Mouse (Mus musculus): Measurements from ENCODE around the gene Nrxn3. TPM values are rescaled to one million over a fixed set of nuclear protein-coding genes. Genes with fewer than 3 reads are reported as not detected.

The Nrxn3 gene
- polyA plus RNA-seq, 1 experiment = 0.08 TPM

DNA sequence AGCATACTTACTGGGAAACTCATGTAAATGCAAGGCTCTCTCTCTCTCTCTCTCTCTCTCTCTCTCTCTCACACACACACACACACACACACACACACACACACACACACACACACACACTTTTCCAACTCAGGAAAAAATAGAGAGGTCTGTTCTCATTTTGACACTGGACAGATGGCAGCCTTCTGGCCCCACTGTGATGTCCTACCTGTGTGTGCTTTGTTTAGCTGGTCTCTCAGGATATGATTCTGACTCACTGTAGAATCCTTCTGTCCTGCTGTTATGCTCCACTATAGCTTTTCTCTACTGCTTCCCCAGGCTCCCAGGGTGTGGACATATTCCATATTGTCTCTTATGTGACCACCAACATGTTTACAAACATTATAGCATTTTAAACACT, 1363.2 kb downstream of the Nrxn3 start:
- no peak for DNase-seq (ENCODE audit: low read depth)

DNA sequence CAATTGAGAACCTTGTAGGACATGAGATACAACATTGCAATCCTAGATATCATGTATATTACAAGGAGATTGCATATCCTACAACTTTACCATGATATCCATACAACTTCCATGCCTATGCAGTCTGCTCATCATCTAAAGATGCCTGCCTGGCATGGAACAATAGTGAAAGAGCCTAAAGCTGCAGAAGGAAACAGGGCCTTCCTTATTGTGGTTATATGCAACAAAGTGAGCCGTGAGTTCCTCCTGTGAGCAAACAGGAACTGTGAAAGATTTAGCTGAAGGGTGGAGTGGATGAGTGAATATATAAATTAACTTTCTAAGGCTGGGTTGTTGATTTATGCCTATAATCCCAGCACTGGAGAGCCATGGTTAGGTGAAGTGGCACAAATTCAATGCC, 1373.1 kb downstream of the Nrxn3 start:
- DNase-seq (ENCODE audit: low read depth) = no peak

DNA sequence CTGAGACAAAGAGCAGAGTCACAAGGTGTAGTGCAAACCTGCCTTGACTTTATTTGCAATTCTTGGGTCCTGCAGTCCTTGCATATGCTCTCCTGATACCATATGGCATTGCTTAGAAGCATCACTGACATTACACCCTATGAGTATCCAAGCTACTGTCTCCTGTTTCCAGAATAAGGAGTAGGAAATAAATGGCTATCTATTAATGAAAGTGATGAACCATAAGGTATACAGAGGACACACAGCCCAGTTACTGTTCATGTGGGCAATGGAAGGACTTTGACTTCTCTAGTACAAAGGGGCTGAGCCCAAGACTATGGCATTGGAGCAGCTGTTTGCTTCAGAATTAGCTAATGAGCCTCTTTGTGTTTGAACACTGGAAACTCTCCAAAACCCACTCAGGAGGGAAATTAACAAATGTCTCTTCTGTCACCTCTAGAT, 1390.7 kb downstream of the Nrxn3 start:
- DNase-seq (ENCODE audit: low read depth) = no peak

DNA sequence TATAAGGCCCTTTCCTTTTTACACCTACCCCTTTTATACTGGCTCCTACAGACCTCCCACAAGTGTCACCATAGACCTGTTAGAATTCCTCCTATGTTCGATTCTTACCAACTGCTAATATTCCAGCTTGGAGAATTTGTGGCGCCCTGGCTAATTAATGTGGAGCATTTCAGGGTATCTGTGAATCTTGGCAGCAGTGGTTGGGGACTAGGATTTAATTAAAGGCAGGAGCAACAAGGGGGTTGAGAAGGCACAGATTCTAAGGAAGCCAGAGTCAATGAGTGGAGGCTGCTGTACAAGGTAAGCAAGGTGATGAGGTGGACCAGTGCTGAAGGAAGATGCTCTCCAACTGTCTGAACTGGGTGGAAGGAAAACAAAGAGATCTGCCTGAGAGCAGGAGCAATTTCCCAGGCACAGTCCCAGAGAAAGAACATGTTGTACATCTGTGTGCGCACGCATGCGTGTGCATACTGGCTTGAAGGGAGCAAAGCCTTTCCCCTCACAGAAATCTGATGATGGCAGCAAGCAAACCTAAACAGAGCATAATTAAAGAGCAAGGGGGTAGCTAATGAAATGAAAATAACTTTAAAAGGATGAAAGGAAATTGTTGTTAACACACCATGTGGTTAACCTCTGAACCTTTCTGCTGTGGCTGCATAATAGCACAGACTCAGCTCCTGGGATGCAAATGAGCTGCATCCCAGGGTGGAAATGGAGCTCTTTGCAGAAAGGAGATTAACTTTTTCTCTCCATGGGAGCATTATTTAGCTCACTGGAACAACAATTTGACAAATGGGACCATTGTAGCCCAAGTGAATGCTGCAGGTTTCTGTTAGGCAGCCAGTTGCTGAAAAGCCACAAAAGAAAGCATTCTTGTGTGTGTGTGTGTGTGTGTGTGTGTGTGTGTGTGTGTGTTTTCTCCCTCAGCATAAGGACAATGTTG, 1409.5 kb downstream of the Nrxn3 start:
- no peak for DNase-seq (ENCODE audit: low read depth)

DNA sequence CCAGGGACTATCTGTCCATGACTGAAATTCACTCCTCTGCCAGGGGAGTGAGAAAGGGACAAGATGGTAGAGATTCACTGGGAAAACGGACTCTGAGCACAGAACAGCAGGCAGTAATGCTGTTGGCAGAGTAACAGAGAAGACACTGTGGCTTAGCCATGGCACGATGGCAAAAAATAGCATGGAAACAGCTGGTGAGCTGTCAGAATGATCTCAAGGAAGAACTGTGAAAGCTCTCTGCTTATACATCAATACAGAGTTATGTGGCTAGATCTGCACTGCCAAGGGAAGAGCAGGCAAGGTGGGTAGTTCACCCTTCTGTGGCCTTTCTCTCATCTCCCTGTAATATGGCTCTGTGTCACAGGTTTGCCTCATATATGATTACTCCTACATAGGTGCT, 1419.3 kb downstream of the Nrxn3 start:
- no peak for DNase-seq (ENCODE audit: low read depth)

DNA sequence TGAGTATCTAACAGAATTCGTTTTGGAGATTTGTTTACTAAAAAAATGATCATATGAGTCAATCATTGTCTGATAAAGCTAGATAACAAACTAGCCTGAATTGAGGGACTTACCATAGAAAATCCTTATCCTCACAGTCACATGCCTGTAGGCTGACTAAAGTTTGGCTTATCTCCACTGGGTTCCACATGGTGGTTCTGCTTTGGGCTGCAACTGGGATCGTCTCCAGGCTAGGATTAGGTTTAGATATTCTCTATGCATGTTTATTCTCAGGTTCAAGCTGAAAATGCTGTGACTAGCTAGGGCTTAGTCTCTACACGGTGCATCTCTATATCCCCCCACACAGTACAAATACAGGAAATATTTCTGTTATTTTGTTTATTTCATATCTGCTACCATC, 1421.6 kb downstream of the Nrxn3 start:
- DNase-seq (ENCODE audit: low read depth) = no peak

DNA sequence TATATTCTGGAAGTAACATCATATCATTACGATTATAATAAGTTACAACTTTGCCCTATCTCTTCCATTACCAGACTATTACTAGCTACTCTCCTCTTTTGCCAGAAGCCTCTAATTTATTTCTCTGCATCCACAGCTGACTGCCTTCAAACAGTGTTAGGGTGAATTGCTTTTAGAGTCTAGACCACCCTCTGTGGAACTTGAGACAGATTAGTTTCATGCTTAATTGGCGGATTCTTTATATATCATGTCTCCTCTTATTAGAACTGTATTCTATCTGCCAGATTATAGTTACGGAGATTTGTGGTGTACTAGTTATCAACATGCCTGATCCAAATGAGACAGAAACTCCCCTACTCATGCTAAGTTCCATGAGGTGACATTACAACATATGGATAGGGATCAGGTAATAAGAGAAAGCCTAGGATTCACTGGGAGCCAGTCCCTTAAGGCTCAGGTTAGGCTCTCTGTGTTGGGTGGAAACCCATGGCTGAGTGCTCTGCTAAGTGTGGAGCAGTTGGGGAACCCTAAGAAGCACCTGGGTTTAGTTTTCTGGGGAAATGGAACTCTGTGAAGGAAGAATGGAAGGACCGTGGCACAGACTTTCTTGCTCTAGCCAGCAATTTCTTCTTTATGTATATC, 1435.6 kb downstream of the Nrxn3 start:
- DNase-seq (ENCODE audit: low read depth) = no peak

DNA sequence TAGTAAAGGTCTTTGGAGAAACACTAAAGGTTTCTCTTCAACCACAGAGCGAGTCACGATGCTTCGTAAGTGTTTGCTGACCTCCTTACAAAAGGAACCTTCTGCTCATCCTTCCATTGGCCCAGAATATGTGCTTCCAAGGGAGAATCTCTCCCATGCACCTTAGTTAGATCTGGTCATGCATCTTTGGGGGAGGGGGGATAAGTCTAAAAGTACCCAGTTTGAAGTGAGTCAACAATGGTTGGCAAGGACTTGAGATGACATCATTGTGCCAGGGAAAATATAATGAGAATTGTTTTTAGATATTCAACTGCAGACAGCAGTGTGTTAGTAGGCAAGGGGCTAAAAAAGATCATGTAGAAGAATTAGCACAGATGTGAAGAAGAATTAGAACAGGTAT, 1437.2 kb downstream of the Nrxn3 start:
- no peak for DNase-seq (ENCODE audit: low read depth)

DNA sequence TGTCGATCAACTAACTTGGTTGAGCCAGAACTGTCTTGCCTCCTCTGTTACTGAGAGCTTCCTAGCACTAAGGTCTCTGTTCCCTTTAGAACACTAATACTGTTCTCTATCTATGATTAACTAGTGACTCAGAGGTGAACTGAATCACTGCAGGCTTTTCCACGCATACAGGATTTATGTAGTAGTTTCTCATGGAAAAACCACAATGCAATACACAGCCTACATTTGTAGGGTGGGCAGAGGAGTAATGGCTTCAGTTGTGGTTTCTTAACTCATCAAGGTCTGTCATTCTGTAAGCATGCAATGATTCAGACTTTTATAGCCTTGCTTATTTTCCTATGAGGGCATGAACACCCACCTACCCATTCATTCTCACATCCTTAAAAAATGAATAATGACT, 1443.4 kb downstream of the Nrxn3 start:
- DNase-seq (ENCODE audit: low read depth) = no peak

DNA sequence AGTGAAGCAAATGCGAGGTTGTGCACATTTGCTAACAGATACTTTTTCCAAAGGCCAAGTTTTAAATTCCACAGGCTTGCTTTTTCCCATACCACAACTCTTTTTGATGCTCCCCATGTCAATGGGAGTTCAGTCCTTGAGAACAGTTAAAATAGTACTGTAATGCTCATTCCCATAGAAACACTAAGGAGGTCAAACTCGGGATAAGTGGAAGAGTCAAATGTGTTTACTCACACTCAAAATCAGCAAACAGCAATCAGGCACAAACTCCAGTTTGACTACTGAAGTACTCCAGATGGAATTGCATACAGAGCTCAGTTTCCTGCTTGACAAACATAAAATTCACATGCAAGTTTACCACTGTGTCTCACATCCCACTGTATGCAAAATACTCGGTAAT, 1458.9 kb downstream of the Nrxn3 start:
- no peak for DNase-seq (ENCODE audit: low read depth)

DNA sequence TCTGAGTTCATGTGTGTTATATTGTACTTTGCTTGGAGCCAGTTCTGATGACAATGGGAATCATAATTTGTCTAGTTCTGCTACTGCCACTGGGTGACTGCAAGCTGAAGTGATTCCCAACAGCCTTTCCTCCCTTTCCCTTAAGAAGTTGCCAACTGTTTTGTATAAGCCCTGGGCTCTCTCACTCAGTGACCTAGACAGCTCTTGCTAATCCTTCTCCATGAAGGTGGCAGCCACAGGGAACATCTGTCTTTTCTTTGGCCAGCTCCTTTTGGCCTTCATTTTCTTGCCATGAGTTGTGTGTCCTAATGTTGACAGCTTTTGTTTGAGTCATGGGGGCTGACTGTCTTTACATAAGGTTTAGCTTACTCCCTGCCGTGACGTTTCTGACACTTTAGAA, 1460.3 kb downstream of the Nrxn3 start:
- no peak for DNase-seq (ENCODE audit: low read depth)

DNA sequence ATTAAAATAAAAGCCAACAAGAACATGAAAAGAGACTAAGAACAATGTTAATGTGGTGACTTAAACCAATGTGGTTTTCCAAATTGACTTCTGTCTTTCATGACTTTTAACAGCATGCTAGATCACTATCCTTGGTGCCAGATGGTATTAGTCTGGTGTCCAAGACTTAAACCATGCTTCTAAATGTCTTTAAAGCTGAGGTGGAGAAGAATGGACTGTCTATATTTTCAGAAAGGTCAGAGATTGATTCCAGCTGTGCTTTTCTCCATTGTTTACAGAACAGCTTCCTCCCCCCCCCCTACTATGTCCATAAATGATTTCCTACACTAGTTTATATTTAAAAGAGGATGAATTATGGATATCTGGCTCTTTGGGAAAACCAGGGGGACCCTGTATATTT, 1473.5 kb downstream of the Nrxn3 start:
- DNase-seq (ENCODE audit: low read depth) = no peak

DNA sequence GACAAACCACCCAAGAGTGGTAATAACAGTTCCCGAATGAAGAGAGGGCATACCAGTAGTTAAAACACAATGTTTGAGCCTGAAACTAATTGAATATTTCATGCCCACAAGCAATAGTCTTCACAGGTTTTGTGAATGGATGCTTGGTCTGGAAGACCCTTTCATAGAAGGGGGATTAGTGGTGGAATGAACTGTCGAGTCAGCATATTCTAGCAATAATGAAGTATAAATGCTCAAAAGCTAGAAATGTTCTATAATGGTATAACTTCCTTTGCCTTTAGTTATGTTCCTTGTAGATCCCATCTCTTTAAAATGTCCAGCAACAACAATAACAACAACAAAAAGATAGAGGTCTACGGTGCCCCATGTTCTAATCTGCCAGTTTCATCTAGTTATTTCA, 1475.3 kb downstream of the Nrxn3 start:
- DNase-seq (ENCODE audit: low read depth) = no peak

DNA sequence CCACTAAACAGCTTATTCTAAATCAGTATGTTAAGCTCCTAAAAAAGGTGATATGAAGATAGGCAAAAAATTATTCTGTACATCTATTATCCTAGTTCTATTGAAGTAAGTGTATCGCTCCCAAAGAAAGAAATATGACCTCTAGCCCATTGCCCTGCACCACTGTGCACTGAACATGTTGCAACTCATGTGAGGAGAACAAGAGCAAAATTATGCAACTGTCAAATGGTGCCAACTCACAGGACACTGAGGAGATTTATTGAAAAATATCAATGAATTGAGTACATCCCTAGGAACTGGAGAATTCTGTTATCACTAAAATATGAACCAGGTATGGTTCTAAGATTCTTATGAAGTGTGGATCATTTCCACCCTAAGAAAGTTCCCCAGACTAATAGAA, 1479.8 kb downstream of the Nrxn3 start:
- peak; percentile 38 for DNase-seq (ENCODE audit: low read depth)

DNA sequence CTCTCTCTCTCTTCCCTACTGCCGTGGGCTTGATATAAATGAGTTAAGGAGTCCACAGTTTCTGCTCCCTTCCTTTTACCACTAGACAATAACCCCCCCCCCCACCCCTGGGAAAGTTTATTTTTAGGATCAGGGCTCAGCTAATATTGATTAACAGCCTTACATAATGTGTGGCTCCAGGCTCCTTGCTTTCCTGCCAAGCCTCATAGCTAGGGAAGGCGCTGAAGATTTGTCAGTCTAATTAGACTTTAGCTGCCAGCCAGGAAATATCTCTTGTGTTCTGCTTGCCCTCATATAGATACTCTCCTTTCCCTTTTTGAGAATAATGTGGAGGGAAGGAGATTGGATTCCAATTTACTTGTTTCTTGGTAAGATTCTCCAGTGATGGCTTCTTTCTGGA, 1488.7 kb downstream of the Nrxn3 start:
- DNase-seq (ENCODE audit: low read depth) = no peak

DNA sequence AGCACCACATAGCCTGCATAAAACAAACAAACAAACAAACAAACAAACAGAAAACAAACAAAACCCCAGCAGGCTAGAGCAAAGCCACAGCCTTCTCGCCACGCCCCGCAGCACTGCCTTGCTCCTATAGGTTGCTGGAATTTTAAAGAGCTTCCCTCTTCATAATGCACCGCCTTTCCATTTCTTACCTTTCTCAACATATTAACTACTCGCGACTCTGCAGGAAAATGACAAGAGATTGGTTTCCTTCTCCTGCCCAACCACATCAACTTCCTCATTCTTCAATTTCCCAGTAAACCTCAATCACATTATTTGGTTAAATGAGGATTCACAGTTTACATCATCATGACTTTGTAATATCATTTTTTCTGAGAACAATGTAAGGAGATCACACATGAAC, 1494.4 kb downstream of the Nrxn3 start:
- no peak for DNase-seq (ENCODE audit: low read depth)

DNA sequence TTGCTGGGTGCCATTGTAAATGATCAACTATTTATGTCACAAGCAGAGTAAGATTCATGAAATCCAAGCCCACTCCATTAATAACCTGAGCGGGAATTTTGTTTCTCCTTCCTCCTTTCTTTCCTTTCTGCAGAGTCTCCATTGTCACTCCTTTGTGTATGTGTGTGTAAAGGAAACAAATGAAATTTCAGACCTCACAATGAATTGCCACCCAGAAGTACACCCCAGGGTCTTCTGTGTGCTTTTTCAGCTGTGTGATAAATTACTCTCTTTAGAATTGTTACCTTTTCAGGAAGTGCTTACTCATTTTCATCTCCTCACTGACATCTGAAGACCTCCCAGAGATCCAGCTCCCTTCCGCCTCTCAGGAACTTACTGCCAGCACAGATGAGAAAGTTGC, 1506.4 kb downstream of the Nrxn3 start:
- no peak for DNase-seq (ENCODE audit: low read depth)

DNA sequence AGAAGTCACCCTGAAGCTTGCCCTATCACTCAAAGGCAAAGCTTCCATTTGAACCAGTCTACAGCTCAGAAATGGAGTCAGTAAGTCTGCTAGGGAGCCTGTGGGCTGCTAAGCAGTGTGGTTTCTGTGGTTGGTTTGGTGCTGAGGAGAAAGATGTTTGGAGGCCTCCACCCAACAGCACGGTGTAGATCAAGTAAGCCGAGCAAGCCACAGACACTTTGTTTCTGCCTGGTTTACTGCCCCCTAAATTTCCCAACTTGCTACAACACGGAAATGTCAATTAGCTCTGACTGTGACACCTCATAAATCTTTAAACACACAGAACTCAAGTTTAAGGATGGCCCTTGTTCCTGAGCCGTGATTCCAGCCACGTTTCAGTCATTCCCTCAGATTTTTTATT, 1513.4 kb downstream of the Nrxn3 start:
- no peak for DNase-seq (ENCODE audit: low read depth)

DNA sequence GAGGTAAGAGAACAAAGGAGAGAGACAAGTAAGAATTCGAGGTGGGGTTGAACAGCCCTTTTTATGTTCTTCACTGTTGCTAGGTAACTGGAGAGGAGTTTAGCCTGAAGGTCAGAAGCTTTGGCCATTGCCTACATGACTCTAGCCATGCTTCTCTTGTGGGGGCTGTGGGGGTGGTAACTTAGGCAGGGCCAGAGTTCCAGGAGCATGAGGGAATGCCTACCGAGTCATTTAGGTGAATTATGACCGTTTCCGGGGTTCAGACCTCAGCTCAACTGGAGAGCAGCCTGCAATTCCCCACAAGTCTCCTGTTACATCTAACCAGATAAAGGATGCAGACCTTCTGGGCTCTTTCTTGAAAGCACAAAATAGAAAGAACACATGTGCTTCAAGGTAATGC, 1537.6 kb downstream of the Nrxn3 start:
- DNase-seq (ENCODE audit: low read depth) = no peak

DNA sequence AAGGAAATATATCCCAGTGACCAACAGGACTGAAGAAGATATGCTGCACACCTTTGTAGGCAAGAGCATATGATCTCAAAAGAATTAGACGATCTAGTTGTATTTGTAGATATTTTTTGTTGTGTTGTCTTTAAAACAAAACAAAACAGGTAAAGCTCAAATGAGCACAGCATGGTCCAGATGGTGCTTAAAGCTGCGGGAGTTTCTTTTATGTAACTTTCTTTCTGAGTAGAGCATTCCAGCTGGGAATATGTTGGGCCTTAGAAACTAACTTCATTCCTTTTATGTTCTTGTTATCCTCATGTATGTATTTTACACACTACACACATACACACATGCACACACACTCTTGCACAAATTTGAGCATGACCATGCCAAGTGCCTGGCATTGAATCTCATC, 1545.4 kb downstream of the Nrxn3 start:
- DNase-seq (ENCODE audit: low read depth) = no peak

DNA sequence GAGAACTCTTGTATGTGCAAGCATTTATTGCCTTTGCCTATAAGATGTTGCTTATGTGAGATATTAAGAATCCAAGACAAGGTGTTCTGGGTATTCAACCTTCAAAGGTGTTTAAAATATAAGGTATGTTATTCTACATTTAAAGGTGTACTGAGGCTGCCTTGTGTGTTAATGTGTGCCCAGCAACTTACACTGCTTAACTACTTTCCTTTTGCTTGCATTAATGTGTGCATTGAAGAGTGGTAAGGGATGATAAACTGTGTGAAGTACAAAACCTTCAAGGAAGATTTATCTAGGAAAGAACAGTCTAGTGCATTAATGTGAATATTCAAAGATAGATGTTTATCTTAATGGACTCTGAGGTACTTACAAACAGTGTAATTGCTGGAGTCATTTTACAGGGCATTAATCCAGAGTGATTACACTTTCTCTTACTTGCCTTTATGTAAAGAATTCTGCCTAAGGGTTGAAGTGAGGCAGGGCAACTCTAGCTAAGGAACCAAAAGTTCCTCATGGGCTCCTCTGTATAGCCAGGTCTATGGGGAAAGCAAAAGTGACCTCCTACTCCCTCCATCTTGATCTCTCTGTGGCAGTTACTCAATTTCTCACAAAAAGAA, 1548.2 kb downstream of the Nrxn3 start:
- peak; percentile 58 for DNase-seq (ENCODE audit: low read depth)

DNA sequence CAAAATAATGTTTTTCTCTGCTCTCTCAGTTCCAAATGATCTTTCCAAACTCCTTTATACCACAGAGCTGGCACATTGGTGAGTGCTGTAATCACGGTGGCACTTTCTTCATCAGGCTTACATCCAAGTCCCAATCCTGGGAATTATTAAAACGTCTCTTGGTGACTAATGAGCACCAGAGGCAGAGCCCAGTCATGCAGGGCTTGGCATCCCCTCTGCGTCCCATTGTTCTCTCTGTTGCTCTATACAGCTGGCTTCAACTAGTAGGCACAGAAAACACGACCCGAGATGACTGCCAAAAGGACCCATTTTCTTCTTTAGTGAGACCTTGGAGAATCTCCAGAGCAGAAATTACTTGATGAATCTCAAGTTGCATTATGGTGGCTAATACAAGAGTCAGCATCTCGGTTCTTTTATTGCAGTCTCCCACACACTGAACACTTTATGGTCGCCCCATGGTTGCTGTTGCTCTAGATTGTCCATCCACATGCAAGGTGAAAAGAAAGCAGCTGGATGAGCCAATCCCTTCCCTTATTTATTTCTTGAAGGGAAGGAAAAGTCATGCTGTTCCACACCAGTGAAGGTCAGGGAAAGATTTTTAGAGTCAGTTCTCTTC, 1552.1 kb downstream of the Nrxn3 start:
- DNase-seq (ENCODE audit: low read depth) = peak; percentile 86
